Mouse (Mus musculus) brain, embryonic 14.5 days (tissue): Measurements from ENCODE around the gene Fam43a.

Experiments
- CTCF ChIP-seq: fragments of 200-500 bp; IDR thresholded peaks from 2 replicates; pipeline ENCODE4 v1.5.1; 2012; ENCODE audit warnings: inconsistent platforms, mild to moderate bottlenecking, moderate library complexity, borderline replicate concordance; ENCODE audit not compliant: insufficient read depth, insufficient read length; ENCODE audit errors: extremely low read depth
- POLR2A ChIP-seq: fragments of 200-500 bp; IDR thresholded peaks from 2 replicates; pipeline ENCODE4 v1.6.1; 2012; ENCODE audit warnings: mild to moderate bottlenecking, inconsistent platforms, borderline replicate concordance; ENCODE audit not compliant: poor library complexity, insufficient read depth, insufficient read length, severe bottlenecking; ENCODE audit errors: extremely low read depth

- TF ChIP-seq CTCF (peak; percentile 24; the same call in 1 of the 2 replicates), POLR2A (peak; percentile 45; the same call in 1 of the 2 replicates)
These were observed 11.8 kb upstream of the Fam43a start, which contains the start of gene Lsg1 for GRCm38 (mm10) chr16:30587494-30588327.
